Mouse (Mus musculus): ENCODE measurements around the gene Htra1.

- no peak for TF ChIP-seq GATA1 (IDR thresholded peaks at IDR 0.05; ENCODE audit: borderline replicate concordance, low read length)
- no peak for TF ChIP-seq FLI1 (IDR thresholded peaks at IDR 0.05; ENCODE audit: low read length)
Measured at GRCm38 (mm10) chr7:130993907-130994306, 58.0 kb downstream of the Htra1 start.

Measured in megakaryocyte, embryonic 14.5 days (primary cell).